Mouse (Mus musculus) cerebellum, adult 9-10 months (tissue): Measurements from ENCODE around the gene Cdca3.

Experiments
- DNase-seq: peaks from one replicate; pipeline ENCODE4 v3.0.0; 2022

Cdca3 gene

GRCm38 (mm10) chr6:124879390-124879789 lies 50.0 kb downstream of the Cdca3 start:
- no peak for DNase-seq

- no peak for DNase-seq
Measured at GRCm38 (mm10) chr6:124881821-124882220, 52.5 kb downstream of the Cdca3 start.
